Mouse (Mus musculus) cerebellum, adult 8-10 months (tissue): ENCODE data around the gene Prom2.

Experiments used
- DNase-seq: peaks from one replicate; pipeline ENCODE4 v3.0.0; 2022

Gene Prom2

DNA sequence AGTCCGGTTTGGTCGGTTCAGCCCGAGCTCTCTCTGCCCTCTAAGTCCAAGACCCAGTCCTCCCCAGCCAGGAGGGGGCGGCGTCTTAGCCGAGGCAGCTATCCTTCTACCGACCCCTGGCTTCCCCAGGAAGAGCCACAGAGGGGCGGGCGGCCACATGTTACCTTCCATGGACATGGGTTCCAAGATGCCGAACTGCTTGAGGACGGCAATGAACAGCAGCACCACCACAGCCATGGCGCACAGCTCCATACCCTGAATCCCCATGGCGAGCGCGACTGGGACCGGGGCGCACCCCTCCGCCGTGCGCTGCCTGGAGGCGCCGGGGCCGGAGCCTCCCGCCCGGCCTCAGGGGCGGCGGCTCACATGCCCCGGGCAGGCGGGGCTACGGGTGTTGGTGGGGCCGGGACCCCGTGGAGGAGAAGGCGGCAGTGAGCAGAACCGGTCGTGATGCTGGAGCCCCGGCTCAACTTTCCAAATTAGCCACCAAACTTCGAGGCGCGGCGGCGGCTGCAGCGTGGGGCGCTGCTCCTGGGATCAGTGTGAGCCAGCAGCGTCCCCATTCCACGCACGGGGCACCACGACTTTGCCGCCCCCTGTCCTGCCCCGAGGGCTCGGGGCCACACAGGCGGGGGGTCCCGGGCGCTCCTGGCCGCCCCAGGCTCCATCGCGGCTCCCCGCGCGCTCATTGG lies 59.3 kb downstream of the Prom2 start:
- DNase-seq = no peak

- DNase-seq = no peak
Observed at GRCm38 (mm10) chr2:127479763-127480162, 61.5 kb downstream of the Prom2 start.

GRCm38 (mm10) chr2:127479210-127479609 lies 62.1 kb downstream of the Prom2 start:
- no peak for DNase-seq
